Mouse (Mus musculus) layer of hippocampus, adult 8-10 months (tissue): ENCODE measurements around the gene Wdr25. TPM values are rescaled to one million over a fixed set of nuclear protein-coding genes. Genes with fewer than 3 reads are reported as not detected.

ENCODE experiments used
- DNase-seq, 2 experiments: peaks; one replicate each; pipeline ENCODE4 v3.0.0; 2022; ENCODE audit warnings: low spot score in 2 of 2
- total RNA-seq, 4 experiments: library from RNA; stranded (reverse); gene quantifications; 2 replicates each; pipeline ENCODE4 v1.2.4; 2022

Wdr25 gene
- total RNA-seq, 4 experiments from 2014 or later = 9.9 to 15.6 (median 12.6) TPM

DNA sequence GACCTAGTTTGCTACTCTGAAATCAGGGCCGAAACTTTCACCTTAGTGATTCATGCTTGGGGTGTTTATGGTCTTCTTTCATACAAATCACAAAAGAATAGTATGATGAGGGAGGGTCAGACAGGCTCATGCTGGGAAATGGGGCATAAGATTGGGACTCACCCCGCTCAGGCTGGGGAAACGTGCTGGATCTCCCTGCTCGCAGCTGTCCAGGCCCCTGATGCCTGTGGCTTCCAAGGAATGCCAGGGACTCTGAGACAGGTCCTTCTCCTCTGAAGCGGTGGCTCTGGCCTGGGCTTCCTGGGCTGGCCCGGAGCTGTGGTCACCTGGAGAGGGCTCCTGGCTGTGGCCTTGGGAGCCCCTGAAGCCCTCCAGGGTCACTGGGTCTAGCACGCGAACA lies 165.2 kb downstream of the Wdr25 start:
- DNase-seq = peak in 1 of 2 experiments; percentile 2

DNA sequence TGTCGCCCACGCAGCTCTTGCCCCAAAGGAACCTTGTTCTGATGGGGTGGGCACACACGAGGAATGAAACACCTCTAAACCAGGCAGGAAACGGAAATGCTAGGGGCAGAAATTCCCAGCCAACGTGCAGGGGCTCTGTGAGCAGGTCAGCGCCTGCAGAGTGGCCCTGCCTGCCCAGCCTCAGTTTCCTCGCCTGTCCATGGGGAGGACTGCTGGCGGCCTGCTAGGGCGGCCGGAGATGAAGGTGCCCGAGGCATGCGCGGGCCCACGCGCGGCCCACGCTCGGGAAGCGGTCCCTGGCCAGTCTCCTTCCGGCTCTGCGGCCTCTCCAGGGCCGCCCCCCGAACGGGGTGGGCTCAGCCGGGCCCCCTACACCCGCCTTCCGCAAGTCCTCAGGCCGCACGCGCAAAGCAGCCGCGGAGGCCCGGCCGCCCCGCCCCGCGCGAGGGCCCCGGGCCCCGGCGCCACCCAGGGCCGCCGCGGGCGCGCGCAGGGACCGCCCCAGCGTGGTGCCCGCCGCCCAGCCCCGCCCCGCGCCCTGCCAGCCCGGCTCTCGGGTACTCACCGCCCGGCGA lies 174.2 kb downstream of the Wdr25 start:
- peak in 1 of 2 experiments; percentile 37 for DNase-seq

DNA sequence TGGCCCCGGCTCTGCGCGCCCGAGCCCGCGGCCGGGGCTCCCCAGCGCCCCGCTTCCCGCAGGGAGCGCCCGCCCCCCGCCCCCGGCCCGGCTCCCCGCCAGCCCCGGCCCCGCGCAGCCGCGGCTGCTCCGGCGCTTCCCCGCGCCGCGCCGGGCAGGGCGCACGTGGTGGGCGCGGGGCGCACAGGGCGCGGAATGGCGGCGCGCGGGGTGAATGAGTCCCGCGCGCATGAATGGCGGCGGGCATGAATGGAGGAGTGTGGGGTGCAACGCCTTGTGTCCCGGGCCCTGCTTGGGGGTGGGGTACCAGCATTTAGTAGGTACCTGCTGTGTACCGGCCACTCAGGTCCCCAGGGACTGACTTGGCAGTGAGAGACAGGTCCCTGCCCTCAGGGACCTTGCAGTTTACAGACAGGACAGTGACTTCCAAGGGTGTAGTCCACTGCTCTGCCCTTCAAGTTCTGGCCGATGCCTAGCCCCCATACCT lies 174.8 kb downstream of the Wdr25 start, which contains the start of gene Begain:
Gene Begain (minus strand): TSS at position 51 of the 487 bp plus-strand sequence.
- no peak for DNase-seq

DNA sequence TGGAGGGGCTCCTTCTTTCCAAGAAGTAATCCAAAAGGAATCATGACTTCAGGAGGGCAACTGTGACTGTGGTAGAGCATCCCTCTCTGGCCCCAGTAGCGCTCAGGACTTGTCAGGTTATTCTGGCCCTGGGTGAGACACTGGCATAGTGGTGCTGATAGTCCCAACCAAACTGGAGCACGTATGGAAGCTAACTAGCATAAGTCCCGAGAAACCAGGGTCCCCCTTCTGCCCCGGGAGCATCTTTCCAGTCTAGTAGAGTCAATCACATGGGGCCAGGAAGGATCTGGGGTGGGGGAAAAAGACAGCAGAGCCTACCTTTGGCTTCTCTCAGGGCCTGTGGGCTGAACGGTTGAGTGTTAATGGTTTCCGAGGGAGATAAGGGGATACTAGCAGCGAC lies 175.3 kb downstream of the Wdr25 start:
- no peak for DNase-seq

DNA sequence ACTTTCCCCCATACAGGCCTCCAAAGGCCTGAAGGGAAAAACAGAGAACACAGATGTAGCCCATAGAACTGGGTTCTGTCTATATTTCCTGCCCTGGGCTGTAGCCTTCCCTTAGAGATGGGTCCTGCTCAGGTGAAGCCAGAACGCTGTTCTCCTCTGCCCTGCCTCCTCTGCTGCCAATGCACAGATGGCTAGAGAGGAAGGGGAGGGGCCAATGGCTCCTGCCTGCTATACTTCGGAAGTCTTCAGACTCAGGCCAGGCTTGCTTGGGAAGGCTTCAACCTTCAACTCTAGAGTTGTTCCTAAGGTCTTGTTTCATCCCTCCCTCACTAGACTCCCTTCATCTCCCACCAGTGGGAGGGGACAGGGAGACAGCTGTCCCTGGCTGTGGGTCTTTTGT lies 176.3 kb downstream of the Wdr25 start:
- DNase-seq = no peak

DNA sequence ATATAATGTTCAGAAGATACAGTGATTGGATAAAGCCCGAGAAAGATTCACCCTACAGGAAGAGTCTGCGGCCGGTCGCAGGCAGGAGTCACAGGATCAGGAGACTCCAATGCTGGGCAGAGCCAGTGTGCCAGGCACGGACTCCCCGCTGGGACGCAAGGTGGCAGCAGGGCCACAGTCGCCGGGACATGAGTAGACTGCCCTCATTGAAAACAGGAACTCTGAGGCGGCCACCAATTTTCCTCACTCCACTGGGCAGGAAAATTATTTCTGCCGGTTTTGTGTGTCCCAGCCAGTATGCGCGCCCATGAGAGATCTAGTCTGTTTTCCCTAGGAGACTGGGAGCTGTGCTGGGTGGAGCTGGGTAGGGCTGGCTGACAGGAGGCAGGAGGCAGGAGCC lies 177.8 kb downstream of the Wdr25 start:
- DNase-seq = no peak

DNA sequence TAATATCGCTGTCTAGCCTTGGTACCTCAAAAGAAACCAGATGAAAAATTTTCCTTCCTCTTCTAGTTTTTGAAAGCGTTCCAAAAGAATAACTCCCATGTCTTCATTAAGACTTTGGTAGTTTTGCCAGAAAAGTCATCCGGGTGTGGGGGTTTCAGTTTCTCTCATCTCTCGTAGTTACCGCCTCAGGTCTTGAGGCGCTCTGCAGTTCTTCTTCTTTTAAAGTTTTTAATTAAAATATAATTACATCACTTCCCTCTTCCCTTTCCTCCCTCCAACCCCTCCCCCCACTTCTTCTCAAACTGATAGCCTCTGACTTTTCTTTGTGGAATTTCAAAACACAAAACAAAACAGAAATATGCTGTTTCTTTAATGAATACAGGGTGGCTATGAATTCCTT lies 180.7 kb downstream of the Wdr25 start:
- no peak for DNase-seq

DNA sequence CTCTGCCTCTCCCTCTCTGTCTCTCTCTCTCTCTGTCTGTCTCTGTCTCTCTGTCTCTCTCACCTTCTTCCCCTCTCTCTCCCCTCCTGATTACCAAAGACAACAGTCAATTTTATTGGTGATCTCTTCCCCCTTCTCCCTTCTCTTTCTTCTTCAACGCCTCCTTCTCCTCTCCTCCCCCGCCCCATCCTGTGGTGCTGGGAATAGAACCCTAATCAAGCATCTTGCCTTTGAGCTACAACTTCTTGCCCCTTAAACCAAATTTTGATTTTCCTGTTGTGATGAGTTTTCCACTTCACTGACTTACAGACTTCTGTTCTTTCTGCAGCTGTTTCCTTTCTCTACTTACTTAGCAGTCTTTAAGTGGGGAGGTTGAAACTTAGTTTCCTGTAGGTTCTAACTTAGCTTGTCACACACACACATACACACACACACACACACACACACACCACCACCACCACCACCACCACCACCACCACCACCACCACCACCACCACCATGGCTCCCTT lies 181.4 kb downstream of the Wdr25 start:
- DNase-seq = no peak

DNA sequence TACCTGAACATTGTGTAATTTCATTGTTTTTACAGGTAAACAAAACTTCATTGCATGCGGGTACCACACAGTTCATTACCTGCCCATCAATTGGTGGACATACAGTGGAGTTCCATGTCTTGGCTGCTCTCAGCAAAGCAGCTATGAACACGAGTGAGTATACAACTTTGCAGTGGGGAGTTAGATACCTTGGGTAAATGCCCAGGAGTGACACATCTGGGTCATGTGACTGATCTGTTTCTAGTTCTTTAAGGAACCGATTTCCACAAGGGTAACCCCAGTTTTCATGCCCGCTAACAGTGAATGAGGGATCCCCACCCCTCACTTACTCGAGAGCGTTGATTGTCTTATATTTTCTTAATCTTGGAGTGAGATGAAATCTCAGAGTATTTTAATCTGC lies 183.6 kb downstream of the Wdr25 start:
- no peak for DNase-seq

Other genes with a start within 250 kb of the Wdr25 start
- 1 to 10 TPM; 3.9 to 5.8 (median 5.5) TPM for gene Degs2, start 191.3 kb upstream of the Wdr25 start, total RNA-seq
- 10 to 100 TPM; 43.9 to 50.6 (median 48.8) TPM for gene Yy1, start 100.7 kb upstream of the Wdr25 start, total RNA-seq
- gene Slc25a29, start 57.7 kb upstream of the Wdr25 start, total RNA-seq = 10 to 100 TPM; 18.4 to 28.4 (median 21.8) TPM
- 10 to 100 TPM in 1 of 4 experiments, 1 to 10 TPM in 3; 8.1 to 10.8 (median 9.0) TPM for gene Slc25a47, start 57.6 kb upstream of the Wdr25 start, total RNA-seq
- gene Wars, start 543 bp downstream of the Wdr25 start, total RNA-seq = 10 to 100 TPM; 82.6 to 97.2 (median 90.6) TPM
- 100 to 1,000 TPM; 112 to 129 (median 120) TPM for gene Begain, start 174.6 kb downstream of the Wdr25 start, total RNA-seq